In the genomic region with DNA sequence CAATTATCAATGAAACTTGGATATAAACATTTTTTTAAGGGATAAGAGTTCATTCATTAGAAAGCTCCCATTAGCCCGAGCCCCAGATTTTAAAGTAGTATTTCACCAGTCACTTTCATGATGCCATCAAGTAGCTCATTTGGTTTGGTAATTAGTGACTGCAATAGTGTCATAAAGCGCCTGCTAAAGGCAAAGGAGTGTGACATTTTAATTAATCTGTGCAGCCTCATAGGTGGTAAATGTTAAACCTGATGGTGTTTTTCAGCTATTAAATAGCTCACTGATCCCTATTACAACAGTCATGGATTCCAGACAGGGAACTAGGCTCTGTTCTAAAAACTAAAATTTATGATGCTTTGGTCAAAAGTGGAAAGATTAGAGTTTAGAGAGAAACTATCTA, we compare ENCODE assay signal across 24 mouse cellular contexts. TPM values are rescaled to one million over a fixed set of nuclear protein-coding genes. Genes with fewer than 3 reads are reported as not detected.
"Had no signal": no experiment of that assay in that cellular context is flagged by ENCODE, and none has a peak within 500 bp of the region (broad histone marks: within the 10 kb centered on the region; RNA-seq: fewer than 3 reads in every experiment).

No protein-coding gene starts in this region.

- H3K9ac ChIP-seq: liver, embryonic 14.5 days; lung, embryonic 14.5 days; midbrain, embryonic 13.5 days; midbrain, embryonic 15.5 days; neural tube, embryonic 12.5 days had no signal

- H3K4me2 ChIP-seq: lung, embryonic 14.5 days; midbrain, embryonic 11.5 days; midbrain, embryonic 13.5 days; midbrain, embryonic 15.5 days; neural tube, embryonic 12.5 days had no signal

- H3K36me3 ChIP-seq: midbrain, embryonic 13.5 days; midbrain, embryonic 15.5 days; neural tube, embryonic 12.5 days had no signal

- H3K27me3 ChIP-seq: midbrain, embryonic 13.5 days; midbrain, embryonic 15.5 days; neural tube, embryonic 12.5 days had no signal

- ATAC-seq: midbrain, embryonic 13.5 days; midbrain, embryonic 15.5 days had no signal

- H3K9me3 ChIP-seq: midbrain, embryonic 13.5 days; midbrain, embryonic 15.5 days; neural tube, embryonic 12.5 days had no signal

- H3K4me1 ChIP-seq: midbrain, embryonic 15.5 days; neural tube, embryonic 12.5 days had no signal

- DNase-seq: lung, adult 18-20 months; lung, embryonic 14.5 days; lung, postnatal 10 days; lung, postnatal 4 days; retina, postnatal 1 day; right cerebral cortex, adult 18-20 months; right cerebral cortex, postnatal 25 days; right cerebral cortex, postnatal 4 days; spleen, adult 18-20 months; thymus, adult 18-20 months; thymus, postnatal 14 days; thymus, postnatal 36 days had no signal

- H3K27ac ChIP-seq: liver, embryonic 14.5 days; midbrain, embryonic 13.5 days; midbrain, embryonic 15.5 days; neural tube, embryonic 12.5 days had no signal

- H3K4me3 ChIP-seq: midbrain, embryonic 13.5 days; midbrain, embryonic 15.5 days; myocyte; neural tube, embryonic 12.5 days had no signal

RNA-seq across cellular contexts. Expression of gene Khdc1b, which starts 23.9 kb away (rescaled TPM):
- polyA plus RNA-seq: liver, embryonic 14.5 days; liver, embryonic 16.5 days; midbrain, embryonic 11.5 days; myocyte; small intestine, adult 2 months; stomach, embryonic 16.5 days had no signal

RNA-seq across cellular contexts. Expression of gene Khdc1c, which starts 39.1 kb away (rescaled TPM):
- polyA plus RNA-seq: liver, embryonic 14.5 days; liver, embryonic 16.5 days; lung, embryonic 14.5 days; lung, embryonic 16.5 days; midbrain, embryonic 11.5 days; midbrain, embryonic 13.5 days; midbrain, embryonic 15.5 days; myocyte; neural tube, embryonic 12.5 days; small intestine, adult 2 months; stomach, embryonic 14.5 days; stomach, embryonic 16.5 days; thymus, postnatal 0 days had no signal

RNA-seq across cellular contexts. Expression of gene Khdc1a, which starts 57.8 kb away (rescaled TPM):
- polyA plus RNA-seq: liver, embryonic 14.5 days; liver, embryonic 16.5 days; lung, embryonic 14.5 days; lung, embryonic 16.5 days; midbrain, embryonic 11.5 days; midbrain, embryonic 13.5 days; midbrain, embryonic 15.5 days; myocyte; neural tube, embryonic 12.5 days; small intestine, adult 2 months; stomach, embryonic 14.5 days; stomach, embryonic 16.5 days had no signal
